Mouse (Mus musculus) thymus, postnatal 0 days (tissue): Measurements from ENCODE around the gene Kif5c. TPM values are rescaled to one million over a fixed set of nuclear protein-coding genes. Genes with fewer than 3 reads are reported as not detected.

Experiments
- DNase-seq: peaks from one replicate; pipeline ENCODE4 v3.0.0-alpha.2; 2015; ENCODE audit warnings: low spot score
- polyA plus RNA-seq: library from polyadenylated mRNA; unstranded; fragments of >200 nt; fragmentation: Nextera tagmentation; extraction: Ambion mirVana; gene quantifications from 2 replicates; pipeline ENCODE4 v1.2.1, GENCODE M21; 2015

Kif5c gene
- polyA plus RNA-seq, 1 experiment from 2014 or later, result 0.66 TPM

- no peak for DNase-seq
Observed at GRCm38 (mm10) chr2:49671753-49672500, 52.8 kb downstream of the Kif5c start.

GRCm38 (mm10) chr2:49672501-49672874, 53.4 kb downstream of the Kif5c start:
- no peak for DNase-seq

- DNase-seq, result no peak
Observed at GRCm38 (mm10) chr2:49676020-49676419, 56.9 kb downstream of the Kif5c start.

GRCm38 (mm10) chr2:49678386-49678785, 59.3 kb downstream of the Kif5c start:
- no peak for DNase-seq

- DNase-seq, result no peak
Observed at GRCm38 (mm10) chr2:49679135-49679964, 60.3 kb downstream of the Kif5c start.

- no peak for DNase-seq
Observed at GRCm38 (mm10) chr2:49682754-49683153, 63.7 kb downstream of the Kif5c start.

- no peak for DNase-seq
Observed at GRCm38 (mm10) chr2:49684808-49685207, 65.7 kb downstream of the Kif5c start.

- no peak for DNase-seq
Observed at GRCm38 (mm10) chr2:49690421-49690826, 71.3 kb downstream of the Kif5c start.

DNA sequence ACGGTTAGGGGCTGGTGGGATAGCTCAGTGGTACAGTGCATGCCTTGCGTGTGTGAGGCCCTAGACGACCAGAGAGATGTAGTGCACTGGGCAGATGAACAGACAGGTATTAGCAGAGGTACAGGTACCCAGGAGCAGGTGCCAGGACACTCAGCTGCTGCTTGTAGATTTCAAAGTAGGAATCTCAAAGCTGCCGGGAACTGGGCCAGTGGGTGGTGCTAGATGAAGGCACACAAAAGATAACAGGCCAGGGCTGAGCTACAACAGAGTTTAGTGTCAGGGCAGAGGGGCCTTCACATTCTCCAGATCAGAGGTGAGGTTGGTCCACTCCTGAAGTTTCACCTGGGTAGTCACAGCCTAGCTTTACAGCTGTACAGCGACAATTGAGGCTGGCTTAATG, 72.3 kb downstream of the Kif5c start:
- DNase-seq, result no peak

- DNase-seq, result no peak
Observed at GRCm38 (mm10) chr2:49694727-49695126, 75.6 kb downstream of the Kif5c start.

- DNase-seq, result no peak
Observed at GRCm38 (mm10) chr2:49695461-49695860, 76.4 kb downstream of the Kif5c start.

GRCm38 (mm10) chr2:49698851-49699250, 79.8 kb downstream of the Kif5c start:
- no peak for DNase-seq

GRCm38 (mm10) chr2:49700176-49700971, 81.3 kb downstream of the Kif5c start:
- no peak for DNase-seq

GRCm38 (mm10) chr2:49710223-49710622, 91.1 kb downstream of the Kif5c start:
- peak; percentile 33 for DNase-seq

DNA sequence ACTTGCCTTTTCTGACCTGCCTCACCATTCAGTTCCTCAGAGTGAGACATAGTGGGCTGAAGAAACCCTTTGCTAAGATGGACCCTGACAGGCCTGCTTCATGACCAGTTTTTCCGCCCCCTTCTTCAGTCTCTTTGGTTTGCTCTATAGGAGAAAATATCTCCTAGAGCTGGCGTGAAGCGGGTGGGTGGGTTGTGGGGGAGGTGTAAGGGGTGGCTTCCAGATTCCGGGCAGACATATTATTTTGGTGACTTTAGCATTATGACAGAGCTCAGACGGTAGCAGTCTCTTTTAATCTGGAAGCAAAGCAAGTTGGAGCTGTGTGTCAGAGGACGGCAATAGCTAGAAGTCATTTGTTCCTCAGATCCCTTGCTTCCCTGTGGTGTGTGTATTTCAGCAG, 92.6 kb downstream of the Kif5c start:
- DNase-seq, result no peak

GRCm38 (mm10) chr2:49712336-49712887, 93.3 kb downstream of the Kif5c start:
- no peak for DNase-seq

DNA sequence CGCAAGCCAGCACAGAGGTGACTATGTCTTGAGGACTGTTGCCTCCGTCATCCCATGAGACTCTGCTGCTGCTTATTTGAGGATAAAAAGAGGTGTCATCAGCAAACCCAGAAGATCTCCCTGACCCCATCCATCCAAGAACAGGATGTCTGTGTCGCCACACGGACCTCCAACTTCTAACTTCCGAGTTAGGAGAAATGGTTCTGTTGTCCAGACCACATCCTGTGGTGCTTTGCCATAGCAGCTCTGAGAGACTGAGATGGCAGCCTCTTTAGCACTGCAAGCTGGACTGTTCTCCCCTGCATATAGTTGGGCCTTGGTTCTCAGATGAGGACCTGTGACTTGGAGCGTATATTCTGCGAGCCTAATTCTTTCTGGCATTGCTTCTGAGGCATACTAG, 97.4 kb downstream of the Kif5c start:
- DNase-seq, result no peak

DNA sequence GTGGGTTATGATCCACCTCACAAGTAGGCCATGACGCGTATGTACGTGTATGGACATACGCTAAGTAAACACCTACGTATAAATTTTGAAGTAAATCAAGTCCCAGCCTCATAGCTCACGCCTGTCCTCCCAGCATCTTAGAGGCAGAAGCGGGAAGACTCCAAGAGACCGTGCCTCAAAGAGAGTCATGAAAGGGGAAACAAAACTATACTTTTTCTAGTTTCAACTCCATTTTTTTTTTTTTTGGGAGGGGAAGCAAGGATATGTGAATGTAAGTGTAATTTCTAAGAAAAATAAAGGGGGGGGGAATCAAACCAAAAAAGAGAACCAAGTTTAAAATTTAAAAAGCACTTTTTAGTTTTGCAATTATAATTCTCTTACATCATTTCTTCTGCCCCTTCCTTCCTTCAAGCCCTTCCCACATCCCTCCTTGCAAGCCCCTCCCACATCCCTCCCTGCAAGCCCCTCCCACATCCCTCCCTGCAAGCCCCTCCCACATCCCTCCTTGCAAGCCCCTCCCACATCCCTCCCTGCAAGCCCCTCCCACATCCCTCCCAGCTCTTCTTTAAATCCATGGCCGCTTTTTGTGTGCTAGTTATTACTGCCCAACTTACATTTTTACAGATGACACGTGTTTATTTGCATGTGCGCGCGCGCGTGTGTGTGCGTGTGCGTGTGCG, 98.5 kb downstream of the Kif5c start:
- DNase-seq, result no peak

- no peak for DNase-seq
Observed at GRCm38 (mm10) chr2:49718492-49718891, 99.4 kb downstream of the Kif5c start.

- DNase-seq, result no peak
Observed at GRCm38 (mm10) chr2:49718935-49719850, 100.1 kb downstream of the Kif5c start.
